Mouse (Mus musculus): Measurements from ENCODE around the gene Ptbp3. TPM values are rescaled to one million over a fixed set of nuclear protein-coding genes. Genes with fewer than 3 reads are reported as not detected.

Gene Ptbp3
- polyA plus RNA-seq, 1 experiment, result 4.6 TPM

- no peaks in the 10 kb centered on the region for H3K9me3 ChIP-seq (ENCODE audit: control insufficient read depth, low read length)
- H3K4me3 ChIP-seq (replicated peaks), result no peak overlapping the region
- H3K27me3 ChIP-seq (ENCODE audit: control insufficient read depth), result no peaks in the 10 kb centered on the region
- TF ChIP-seq GATA1 (IDR thresholded peaks at IDR 0.05; ENCODE audit: low read length) (no peak), TAL1 (IDR thresholded peaks at IDR 0.05; ENCODE audit: low read length) (no peak)
- peaks cover 3% of the 10 kb centered on the region for H3K4me1 ChIP-seq (ENCODE audit: control insufficient read depth)
- no peaks in the 10 kb centered on the region for H3K36me3 ChIP-seq (ENCODE audit: control insufficient read depth)
Observed at GRCm38 (mm10) chr4:59452503-59452933, 96.6 kb downstream of the Ptbp3 start.

- no peak overlapping the region for H3K4me3 ChIP-seq (replicated peaks)
- no peaks in the 10 kb centered on the region for H3K27me3 ChIP-seq (ENCODE audit: control insufficient read depth)
- H3K4me1 ChIP-seq (ENCODE audit: control insufficient read depth), result peaks cover 3% of the 10 kb centered on the region
- TF ChIP-seq TAL1 (IDR thresholded peaks at IDR 0.05; ENCODE audit: low read length) (no peak), GATA1 (IDR thresholded peaks at IDR 0.05; ENCODE audit: low read length) (no peak)
- H3K36me3 ChIP-seq (ENCODE audit: control insufficient read depth), result no peaks in the 10 kb centered on the region
- peaks cover 4% of the 10 kb centered on the region for H3K9me3 ChIP-seq (ENCODE audit: control insufficient read depth, low read length)
Observed at GRCm38 (mm10) chr4:59450906-59451305, 98.3 kb downstream of the Ptbp3 start.

- Histone ChIP-seq H3K4me3 (replicated peaks) (no peak overlapping the region), H3K27me3 (ENCODE audit: control insufficient read depth) (no peaks in the 10 kb centered on the region), H3K36me3 (ENCODE audit: control insufficient read depth) (no peaks in the 10 kb centered on the region), H3K4me1 (ENCODE audit: control insufficient read depth) (peaks cover 3% of the 10 kb centered on the region), H3K9me3 (ENCODE audit: control insufficient read depth, low read length) (peaks cover 4% of the 10 kb centered on the region)
- TF ChIP-seq GATA1 (IDR thresholded peaks at IDR 0.05; ENCODE audit: low read length), result no peak
- TF ChIP-seq TAL1 (IDR thresholded peaks at IDR 0.05; ENCODE audit: low read length), result no peak
Observed at GRCm38 (mm10) chr4:59450234-59450854, 98.8 kb downstream of the Ptbp3 start.

- Histone ChIP-seq H3K9me3 (ENCODE audit: control insufficient read depth, low read length) (peaks cover 4% of the 10 kb centered on the region), H3K36me3 (ENCODE audit: control insufficient read depth) (no peaks in the 10 kb centered on the region), H3K4me1 (ENCODE audit: control insufficient read depth) (peaks cover 3% of the 10 kb centered on the region), H3K4me3 (replicated peaks) (no peak overlapping the region), H3K27me3 (ENCODE audit: control insufficient read depth) (no peaks in the 10 kb centered on the region)
- TF ChIP-seq GATA1 (IDR thresholded peaks at IDR 0.05; ENCODE audit: low read length), result no peak
- TF ChIP-seq TAL1 (IDR thresholded peaks at IDR 0.05; ENCODE audit: low read length), result no peak
Observed at GRCm38 (mm10) chr4:59447296-59447695, 101.9 kb downstream of the Ptbp3 start.

- Histone ChIP-seq H3K4me3 (replicated peaks) (no peak overlapping the region), H3K36me3 (ENCODE audit: control insufficient read depth) (no peaks in the 10 kb centered on the region), H3K9me3 (ENCODE audit: control insufficient read depth, low read length) (peaks cover 4% of the 10 kb centered on the region), H3K4me1 (ENCODE audit: control insufficient read depth) (peaks cover 11% of the 10 kb centered on the region), H3K27me3 (ENCODE audit: control insufficient read depth) (no peaks in the 10 kb centered on the region)
- TF ChIP-seq TAL1 (IDR thresholded peaks at IDR 0.05; ENCODE audit: low read length), result no peak
Observed at GRCm38 (mm10) chr4:59445516-59445915, 103.6 kb downstream of the Ptbp3 start.

- no peak overlapping the region for H3K4me3 ChIP-seq (replicated peaks)
- H3K9me3 ChIP-seq (ENCODE audit: control insufficient read depth, low read length), result peaks cover 4% of the 10 kb centered on the region
- peaks cover 13% of the 10 kb centered on the region for H3K4me1 ChIP-seq (ENCODE audit: control insufficient read depth)
- H3K27me3 ChIP-seq (ENCODE audit: control insufficient read depth), result no peaks in the 10 kb centered on the region
- H3K36me3 ChIP-seq (ENCODE audit: control insufficient read depth), result no peaks in the 10 kb centered on the region
- no peak for TF ChIP-seq GATA1 (IDR thresholded peaks at IDR 0.05; ENCODE audit: low read length)
- TF ChIP-seq TAL1 (IDR thresholded peaks at IDR 0.05; ENCODE audit: low read length), result no peak
Observed at GRCm38 (mm10) chr4:59444994-59445393, 104.2 kb downstream of the Ptbp3 start.

- H3K27me3 ChIP-seq (ENCODE audit: control insufficient read depth), result no peaks in the 10 kb centered on the region
- peaks cover 4% of the 10 kb centered on the region for H3K9me3 ChIP-seq (ENCODE audit: control insufficient read depth, low read length)
- H3K4me3 ChIP-seq (replicated peaks), result no peak overlapping the region
- no peaks in the 10 kb centered on the region for H3K36me3 ChIP-seq (ENCODE audit: control insufficient read depth)
- H3K4me1 ChIP-seq (ENCODE audit: control insufficient read depth), result peaks cover 22% of the 10 kb centered on the region
- TF ChIP-seq GATA1 (IDR thresholded peaks at IDR 0.05; ENCODE audit: low read length), result no peak
- TF ChIP-seq TAL1 (IDR thresholded peaks at IDR 0.05; ENCODE audit: low read length), result no peak
Observed at GRCm38 (mm10) chr4:59444085-59444484, 105.1 kb downstream of the Ptbp3 start.

GRCm38 (mm10) chr4:59441265-59441664, 107.9 kb downstream of the Ptbp3 start:
- H3K4me3 ChIP-seq (replicated peaks), result no peak overlapping the region
- peaks cover 50% of the 10 kb centered on the region for H3K4me1 ChIP-seq (ENCODE audit: control insufficient read depth)
- H3K36me3 ChIP-seq (ENCODE audit: control insufficient read depth), result peaks cover 2% of the 10 kb centered on the region; the same call in 1 of the 2 replicates
- no peaks in the 10 kb centered on the region for H3K27me3 ChIP-seq (ENCODE audit: control insufficient read depth)
- H3K9me3 ChIP-seq (ENCODE audit: control insufficient read depth, low read length), result no peaks in the 10 kb centered on the region
- TF ChIP-seq TAL1 (IDR thresholded peaks at IDR 0.05; ENCODE audit: low read length) (no peak), GATA1 (IDR thresholded peaks at IDR 0.05; ENCODE audit: low read length) (no peak)

GRCm38 (mm10) chr4:59439960-59440359, 109.2 kb downstream of the Ptbp3 start:
- H3K36me3 ChIP-seq (ENCODE audit: control insufficient read depth), result peaks cover 2% of the 10 kb centered on the region; the same call in 1 of the 2 replicates
- H3K4me1 ChIP-seq (ENCODE audit: control insufficient read depth), result peaks cover 57% of the 10 kb centered on the region
- no peak for TF ChIP-seq GATA1 (IDR thresholded peaks at IDR 0.05; ENCODE audit: low read length)
- TF ChIP-seq TAL1 (IDR thresholded peaks at IDR 0.05; ENCODE audit: low read length), result no peak
- no peak overlapping the region for H3K4me3 ChIP-seq (replicated peaks)
- H3K27me3 ChIP-seq (ENCODE audit: control insufficient read depth), result no peaks in the 10 kb centered on the region
- no peaks in the 10 kb centered on the region for H3K9me3 ChIP-seq (ENCODE audit: control insufficient read depth, low read length)

GRCm38 (mm10) chr4:59439041-59439440, 110.1 kb downstream of the Ptbp3 start:
- Histone ChIP-seq H3K36me3 (ENCODE audit: control insufficient read depth) (peaks cover 2% of the 10 kb centered on the region; the same call in 1 of the 2 replicates), H3K4me1 (ENCODE audit: control insufficient read depth) (peaks cover 67% of the 10 kb centered on the region), H3K4me3 (replicated peaks) (peak overlapping the region; percentile 80), H3K9me3 (ENCODE audit: control insufficient read depth, low read length) (no peaks in the 10 kb centered on the region), H3K27me3 (ENCODE audit: control insufficient read depth) (no peaks in the 10 kb centered on the region)
- TF ChIP-seq GATA1 (IDR thresholded peaks at IDR 0.05; ENCODE audit: low read length), result no peak
- TF ChIP-seq TAL1 (IDR thresholded peaks at IDR 0.05; ENCODE audit: low read length), result no peak

Measured in erythroblast, embryonic 14.5 days (primary cell).